Mouse (Mus musculus): Measurements from ENCODE around the gene Astn2. TPM values are rescaled to one million over a fixed set of nuclear protein-coding genes. Genes with fewer than 3 reads are reported as not detected.

Astn2 gene
- polyA plus RNA-seq, 1 experiment: not detected

DNA sequence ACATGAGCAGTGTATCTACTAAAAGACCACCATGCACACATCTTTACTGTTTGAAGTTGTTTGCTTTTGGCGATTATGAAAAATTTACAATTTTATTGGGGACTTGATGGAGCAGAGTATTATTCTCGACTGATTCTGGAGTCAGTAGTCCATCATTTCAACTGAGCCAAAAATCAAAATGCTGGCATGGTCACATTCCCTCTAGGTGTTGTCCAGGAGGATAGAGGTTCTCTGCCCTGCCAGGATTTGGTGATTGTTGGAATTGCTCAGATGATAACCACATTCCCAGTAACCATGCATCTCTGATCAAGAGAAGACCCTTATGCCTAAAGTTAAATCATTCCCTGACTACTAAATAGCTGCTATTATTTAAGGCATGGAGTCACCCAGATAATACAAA is 83.4 kb downstream of the Astn2 start:
- TF ChIP-seq CTCF (IDR thresholded peaks at IDR 0.05; ENCODE audit: low read depth, low read length) (no peak), POLR2A (IDR thresholded peaks at IDR 0.05; ENCODE audit: borderline replicate concordance, low read depth, low read length) (no peak)
- Histone ChIP-seq H3K4me3 (ENCODE audit: insufficient read depth, low read length) (no peak overlapping the region), H3K27ac (ENCODE audit: insufficient read depth, low read depth, low read length) (no peak overlapping the region), H3K4me1 (ENCODE audit: control insufficient read depth, insufficient read depth, low read length) (no peaks in the 10 kb centered on the region)

DNA sequence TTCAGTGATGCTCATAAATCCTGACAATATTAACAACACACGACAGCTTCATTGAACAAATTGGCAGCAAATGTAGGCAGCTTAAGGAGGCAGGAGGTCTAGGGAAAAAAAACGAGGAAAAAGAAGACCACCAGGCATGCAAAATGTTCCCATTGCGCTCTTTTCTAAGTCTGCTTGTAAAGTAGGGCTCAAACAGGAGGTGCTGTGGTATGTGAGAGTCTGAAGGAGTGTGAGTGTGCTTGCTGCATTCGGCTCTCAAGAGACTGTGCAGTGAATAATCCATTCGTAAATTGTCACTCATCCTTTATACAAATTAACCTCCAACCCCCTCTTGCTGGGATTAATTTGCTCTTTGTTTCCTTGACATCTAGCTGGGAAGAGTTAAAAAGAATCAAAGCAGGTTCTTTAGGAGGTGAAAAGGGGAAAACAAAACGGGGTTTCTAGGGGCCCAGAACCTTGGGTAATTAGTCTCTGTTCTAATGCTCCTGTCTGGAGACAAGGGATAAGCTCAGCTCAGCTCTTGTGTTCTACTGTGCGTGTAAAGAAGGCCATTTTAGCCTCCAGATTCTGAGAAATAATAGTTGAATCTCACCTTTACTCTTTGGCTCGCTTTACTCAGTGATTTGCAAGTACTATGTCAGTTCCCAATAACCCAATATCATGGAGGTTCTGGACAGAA is 89.5 kb downstream of the Astn2 start:
- Histone ChIP-seq H3K27ac (ENCODE audit: insufficient read depth, low read depth, low read length) (no peak overlapping the region), H3K4me1 (ENCODE audit: control insufficient read depth, insufficient read depth, low read length) (no peaks in the 10 kb centered on the region), H3K4me3 (ENCODE audit: insufficient read depth, low read length) (no peak overlapping the region)
- no peak for TF ChIP-seq POLR2A (IDR thresholded peaks at IDR 0.05; ENCODE audit: borderline replicate concordance, low read depth, low read length)
- no peak for TF ChIP-seq CTCF (IDR thresholded peaks at IDR 0.05; ENCODE audit: low read depth, low read length)

DNA sequence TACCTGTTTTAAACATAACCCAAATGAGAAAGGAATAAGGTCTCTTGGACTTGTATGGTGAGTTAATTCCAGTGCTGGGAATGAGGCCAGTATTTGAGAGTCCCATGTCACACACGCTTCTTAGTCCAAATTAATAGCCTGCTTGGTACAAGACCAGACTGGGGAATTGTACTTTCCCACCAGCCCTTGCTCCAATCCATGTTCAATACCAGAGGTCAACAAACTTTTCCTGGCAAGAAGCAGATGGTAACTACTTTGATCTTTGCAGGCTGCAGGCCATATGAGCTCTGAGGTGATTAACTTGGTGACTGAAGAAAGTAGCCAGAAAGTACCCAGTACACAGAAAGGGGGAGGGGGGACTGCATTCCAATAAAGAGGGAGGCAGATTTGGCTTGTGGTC is 91.7 kb downstream of the Astn2 start:
- TF ChIP-seq POLR2A (IDR thresholded peaks at IDR 0.05; ENCODE audit: borderline replicate concordance, low read depth, low read length): no peak
- no peak for TF ChIP-seq CTCF (IDR thresholded peaks at IDR 0.05; ENCODE audit: low read depth, low read length)
- no peaks in the 10 kb centered on the region for H3K4me1 ChIP-seq (ENCODE audit: control insufficient read depth, insufficient read depth, low read length)
- no peak overlapping the region for H3K27ac ChIP-seq (ENCODE audit: insufficient read depth, low read depth, low read length)
- H3K4me3 ChIP-seq (ENCODE audit: insufficient read depth, low read length): no peak overlapping the region

DNA sequence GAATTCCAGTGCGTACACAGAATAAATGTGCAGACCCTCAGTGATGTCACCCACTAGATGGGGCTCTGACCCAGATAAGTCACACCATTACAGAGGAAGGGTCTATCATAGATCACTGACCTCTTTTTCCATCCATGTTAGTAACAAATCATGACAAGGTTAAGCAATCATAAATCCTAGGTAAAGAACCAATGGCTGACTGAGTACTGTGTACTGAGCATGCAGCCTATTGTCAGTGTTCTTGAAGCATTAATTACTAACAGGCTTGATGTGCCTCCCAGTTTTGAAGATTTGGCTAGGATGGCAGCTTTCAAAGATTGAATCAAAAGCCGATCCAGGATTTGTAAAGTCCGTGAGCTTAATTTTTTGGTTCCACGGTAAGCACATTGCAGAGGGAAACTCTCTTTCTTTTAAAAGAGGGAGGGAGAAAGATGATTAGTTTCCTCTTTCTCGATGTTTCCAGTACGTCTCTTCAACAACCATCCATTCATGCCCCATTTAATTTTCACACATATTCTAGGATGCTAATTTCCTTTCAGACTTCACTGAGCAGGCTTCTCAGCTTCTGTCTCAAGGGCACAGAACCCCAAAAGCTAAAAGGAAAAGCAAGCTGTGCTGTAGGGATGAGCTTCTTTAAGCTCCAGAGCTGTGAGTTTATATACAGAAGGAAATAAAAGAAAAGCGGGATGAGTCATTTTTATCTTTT is 93.9 kb downstream of the Astn2 start:
- TF ChIP-seq CTCF (IDR thresholded peaks at IDR 0.05; ENCODE audit: low read depth, low read length): no peak
- no peak for TF ChIP-seq POLR2A (IDR thresholded peaks at IDR 0.05; ENCODE audit: borderline replicate concordance, low read depth, low read length)
- no peaks in the 10 kb centered on the region for H3K4me1 ChIP-seq (ENCODE audit: control insufficient read depth, insufficient read depth, low read length)
- no peak overlapping the region for H3K27ac ChIP-seq (ENCODE audit: insufficient read depth, low read depth, low read length)
- no peak overlapping the region for H3K4me3 ChIP-seq (ENCODE audit: insufficient read depth, low read length)

DNA sequence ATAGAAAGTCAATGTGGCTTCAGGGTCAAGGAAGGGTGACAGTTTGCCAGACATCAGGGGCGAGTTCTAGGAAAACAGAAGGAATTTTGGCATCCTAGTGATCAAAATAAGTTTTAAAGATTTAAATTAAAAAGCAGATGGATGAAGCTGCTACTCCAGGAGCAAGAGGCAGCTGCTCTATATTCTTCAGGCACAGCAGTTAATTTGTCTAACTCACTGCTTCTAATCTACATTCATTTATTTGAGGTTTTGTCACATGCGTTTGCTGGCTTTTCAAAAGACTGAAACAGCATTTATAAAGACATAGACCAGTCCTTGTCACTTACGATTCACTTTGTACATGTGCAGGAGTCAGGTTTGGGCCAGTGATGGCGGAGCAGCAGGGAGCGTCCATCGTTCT is 98.0 kb downstream of the Astn2 start:
- no peak overlapping the region for H3K4me3 ChIP-seq (ENCODE audit: insufficient read depth, low read length)
- no peaks in the 10 kb centered on the region for H3K4me1 ChIP-seq (ENCODE audit: control insufficient read depth, insufficient read depth, low read length)
- TF ChIP-seq CTCF (IDR thresholded peaks at IDR 0.05; ENCODE audit: low read depth, low read length) (no peak), POLR2A (IDR thresholded peaks at IDR 0.05; ENCODE audit: borderline replicate concordance, low read depth, low read length) (no peak)
- H3K27ac ChIP-seq (ENCODE audit: insufficient read depth, low read depth, low read length): no peak overlapping the region

DNA sequence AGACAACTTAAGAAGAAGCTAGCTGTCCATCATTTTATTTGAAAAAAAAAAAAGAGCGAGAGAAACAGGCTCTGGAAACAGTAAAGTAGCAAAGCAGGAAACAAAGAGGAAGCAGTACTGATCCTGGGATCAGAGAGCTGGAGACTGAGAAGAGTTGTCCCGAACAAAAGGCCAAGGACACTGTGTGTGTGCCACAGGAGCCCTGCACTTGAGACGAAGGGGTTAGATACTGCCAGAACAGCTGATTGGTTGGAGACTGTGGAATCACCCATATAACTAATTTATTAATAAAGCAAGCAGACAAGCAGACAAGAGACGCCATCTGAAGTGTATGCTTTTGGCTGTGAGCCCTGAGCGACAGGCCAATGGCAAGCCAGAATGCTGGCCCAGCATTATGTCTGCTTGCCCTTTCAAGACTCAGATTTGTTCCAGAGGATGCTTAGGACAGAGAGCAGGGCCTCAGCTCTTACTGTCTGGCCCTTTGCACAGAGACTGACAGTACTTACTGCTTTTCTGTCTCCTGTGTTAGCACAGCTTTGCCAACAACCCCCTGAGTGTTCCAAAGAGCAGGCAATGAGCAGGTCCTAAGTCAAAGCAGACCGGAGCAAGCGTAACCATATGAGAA is 101.6 kb downstream of the Astn2 start:
- Histone ChIP-seq H3K27ac (ENCODE audit: insufficient read depth, low read depth, low read length) (no peak overlapping the region), H3K4me3 (ENCODE audit: insufficient read depth, low read length) (no peak overlapping the region), H3K4me1 (ENCODE audit: control insufficient read depth, insufficient read depth, low read length) (no peaks in the 10 kb centered on the region)
- TF ChIP-seq POLR2A (IDR thresholded peaks at IDR 0.05; ENCODE audit: borderline replicate concordance, low read depth, low read length) (no peak), CTCF (IDR thresholded peaks at IDR 0.05; ENCODE audit: low read depth, low read length) (no peak)

DNA sequence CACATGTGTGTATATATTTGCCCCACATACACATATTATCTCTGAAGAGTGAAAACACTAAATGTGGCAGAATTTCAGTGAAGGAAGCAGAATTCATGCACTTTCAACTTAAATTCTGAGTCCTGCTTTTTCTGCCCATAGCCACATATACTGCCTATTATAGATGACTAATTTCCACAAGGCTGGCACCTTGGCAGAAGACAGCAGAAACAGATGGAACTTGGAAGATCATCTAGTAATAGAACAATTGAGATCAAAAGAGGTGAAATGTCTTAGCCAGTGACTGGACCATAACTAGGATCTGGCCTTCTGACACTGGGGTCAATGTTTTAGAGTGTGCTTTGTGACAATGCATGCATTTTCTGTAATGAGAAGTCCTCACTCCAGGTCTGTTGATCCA is 119.4 kb downstream of the Astn2 start:
- no peak overlapping the region for H3K4me3 ChIP-seq (ENCODE audit: insufficient read depth, low read length)
- no peak for TF ChIP-seq POLR2A (IDR thresholded peaks at IDR 0.05; ENCODE audit: borderline replicate concordance, low read depth, low read length)
- no peak for TF ChIP-seq CTCF (IDR thresholded peaks at IDR 0.05; ENCODE audit: low read depth, low read length)
- H3K27ac ChIP-seq (ENCODE audit: insufficient read depth, low read depth, low read length): no peak overlapping the region
- no peaks in the 10 kb centered on the region for H3K4me1 ChIP-seq (ENCODE audit: control insufficient read depth, insufficient read depth, low read length)

DNA sequence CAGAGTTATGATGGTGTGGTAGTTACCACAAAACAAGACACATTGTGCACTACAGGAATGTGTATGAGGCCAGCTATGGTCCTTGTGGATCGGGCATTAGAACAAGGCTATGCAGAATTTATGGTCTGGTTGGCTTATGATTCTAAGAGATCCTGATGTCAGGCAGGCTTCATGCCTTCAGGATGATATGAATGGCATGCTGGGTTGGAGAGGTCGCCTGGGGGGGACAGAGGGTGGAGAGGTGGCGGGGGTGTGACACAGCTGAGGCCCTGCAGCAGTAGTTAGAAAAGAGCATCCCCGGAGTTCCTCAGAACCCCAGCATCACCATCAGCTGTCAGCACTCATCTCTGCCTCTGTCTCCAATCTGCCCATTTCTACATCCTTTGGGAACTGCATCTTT is 128.3 kb downstream of the Astn2 start:
- Histone ChIP-seq H3K4me3 (ENCODE audit: insufficient read depth, low read length) (no peak overlapping the region), H3K4me1 (ENCODE audit: control insufficient read depth, insufficient read depth, low read length) (no peaks in the 10 kb centered on the region), H3K27ac (ENCODE audit: insufficient read depth, low read depth, low read length) (no peak overlapping the region)
- no peak for TF ChIP-seq POLR2A (IDR thresholded peaks at IDR 0.05; ENCODE audit: borderline replicate concordance, low read depth, low read length)
- TF ChIP-seq CTCF (IDR thresholded peaks at IDR 0.05; ENCODE audit: low read depth, low read length): no peak

DNA sequence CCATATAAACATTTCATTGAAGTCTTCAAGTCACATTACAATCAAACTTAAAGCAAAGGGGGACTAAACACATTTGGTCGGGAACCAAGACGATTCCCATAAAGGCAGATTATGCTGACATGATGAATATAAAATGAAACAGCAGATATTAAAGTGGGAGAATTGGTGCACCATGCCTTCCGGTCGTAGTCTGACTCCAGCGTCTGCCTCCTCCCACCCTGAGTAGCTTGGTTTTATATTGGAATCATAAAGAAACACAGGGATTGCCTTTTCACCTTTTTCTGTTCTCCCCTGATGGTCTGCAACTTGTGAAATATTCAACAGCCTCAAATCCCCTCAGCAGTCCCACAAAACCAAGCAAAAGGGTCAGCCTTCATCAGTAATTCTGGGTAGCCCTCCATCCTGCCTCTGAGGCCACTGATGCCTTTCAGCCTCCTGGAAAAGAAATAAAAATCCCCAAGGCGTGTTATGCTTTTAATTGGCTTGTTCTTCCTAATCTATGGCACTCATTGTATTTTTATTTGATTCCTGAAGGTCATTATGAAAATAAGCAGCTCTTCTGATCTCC is 132.8 kb downstream of the Astn2 start:
- TF ChIP-seq POLR2A (IDR thresholded peaks at IDR 0.05; ENCODE audit: borderline replicate concordance, low read depth, low read length): no peak
- no peak for TF ChIP-seq CTCF (IDR thresholded peaks at IDR 0.05; ENCODE audit: low read depth, low read length)

DNA sequence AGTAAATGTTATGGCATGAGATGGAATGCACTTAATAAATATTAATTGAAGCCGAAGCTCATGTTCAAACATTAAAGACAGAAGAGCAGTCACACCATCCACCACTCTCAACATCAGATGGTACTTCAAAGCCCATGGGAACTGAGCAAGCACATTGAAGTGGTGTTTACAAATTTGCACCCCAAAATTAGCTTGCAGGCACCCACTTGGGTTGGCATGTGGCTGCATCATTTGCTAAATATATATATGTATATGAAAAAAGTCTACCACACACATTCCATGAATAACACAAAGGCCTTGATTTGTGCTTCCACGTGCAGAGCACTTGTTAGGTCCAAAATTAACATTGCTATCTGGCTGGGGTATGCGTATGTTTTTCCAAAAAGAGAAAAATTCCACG is 140.4 kb downstream of the Astn2 start:
- no peak for TF ChIP-seq POLR2A (IDR thresholded peaks at IDR 0.05; ENCODE audit: borderline replicate concordance, low read depth, low read length)
- no peak for TF ChIP-seq CTCF (IDR thresholded peaks at IDR 0.05; ENCODE audit: low read depth, low read length)
- Histone ChIP-seq H3K4me1 (ENCODE audit: control insufficient read depth, insufficient read depth, low read length) (no peaks in the 10 kb centered on the region), H3K4me3 (ENCODE audit: insufficient read depth, low read length) (no peak overlapping the region), H3K27ac (ENCODE audit: insufficient read depth, low read depth, low read length) (no peak overlapping the region)

More for the DNA sequence above, 132.8 kb downstream of the Astn2 start:
- Histone ChIP-seq H3K4me3 (ENCODE audit: insufficient read depth, low read length) (no peak overlapping the region), H3K4me1 (ENCODE audit: control insufficient read depth, insufficient read depth, low read length) (no peaks in the 10 kb centered on the region), H3K27ac (ENCODE audit: insufficient read depth, low read depth, low read length) (no peak overlapping the region)
